Mouse (Mus musculus) layer of hippocampus, adult 9-10 months (tissue): Measurements from ENCODE around the gene Ube2d3.
"Not testable (repeated sequence)": the region's sequence is repeated elsewhere in the genome, so short reads cannot be mapped to it uniquely, and the experiment has no call there.

Experiments
- DNase-seq: peaks from one replicate; pipeline ENCODE4 v3.0.0; 2022; ENCODE audit warnings: low spot score

The Ube2d3 gene

DNA sequence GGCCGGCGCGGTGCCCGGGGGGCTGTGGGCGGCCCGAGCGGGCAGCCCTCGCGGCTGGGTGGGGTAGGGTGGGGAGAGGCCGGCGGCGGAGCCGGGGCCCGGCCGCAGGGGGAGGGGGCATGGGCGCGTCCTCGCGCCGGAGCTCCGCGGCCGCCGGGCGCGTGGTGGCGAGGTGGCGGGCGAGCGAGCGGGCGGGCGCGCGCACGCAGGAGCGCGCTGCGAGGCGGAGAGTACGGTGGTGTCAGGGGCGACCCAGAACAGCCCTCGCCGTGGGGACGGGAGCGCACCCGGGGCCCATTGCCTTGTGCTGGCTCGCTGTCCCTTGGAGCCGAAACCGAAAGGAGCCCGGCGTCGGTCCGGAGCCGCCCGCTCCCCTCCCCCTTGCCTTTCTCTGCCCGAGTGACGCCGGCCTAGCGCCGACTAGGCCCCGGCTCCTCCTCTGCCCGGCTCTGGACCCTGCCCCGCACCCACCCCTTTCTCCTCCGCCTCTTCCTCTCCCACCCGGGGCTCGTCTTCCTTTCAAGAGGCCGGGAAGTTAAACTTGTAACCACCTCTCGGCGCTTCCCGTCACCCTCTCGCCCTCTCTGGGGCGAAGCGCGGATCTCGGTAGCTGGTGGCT lies 1.1 kb downstream of the Ube2d3 start:
- no peak for DNase-seq

DNA sequence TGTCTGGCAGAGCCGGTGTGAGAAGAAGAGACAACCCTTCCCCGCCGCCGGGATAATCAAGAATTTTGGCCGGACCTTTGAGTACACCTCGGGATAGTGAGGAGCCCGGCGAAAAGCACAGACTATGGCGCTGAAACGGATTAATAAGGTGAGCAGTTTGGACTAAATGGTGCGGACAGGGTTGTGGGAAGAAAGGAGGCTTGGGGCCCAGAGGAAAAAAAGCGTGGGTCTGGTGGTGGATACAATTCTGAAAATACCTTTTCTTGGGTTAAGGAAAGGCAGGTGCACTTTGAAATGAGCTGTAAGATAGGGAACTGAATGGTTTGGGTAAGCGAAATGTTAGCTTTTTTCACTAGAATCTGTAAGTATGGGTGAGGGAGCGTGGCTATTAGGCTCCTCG lies 1.7 kb downstream of the Ube2d3 start:
- DNase-seq, result no peak

DNA sequence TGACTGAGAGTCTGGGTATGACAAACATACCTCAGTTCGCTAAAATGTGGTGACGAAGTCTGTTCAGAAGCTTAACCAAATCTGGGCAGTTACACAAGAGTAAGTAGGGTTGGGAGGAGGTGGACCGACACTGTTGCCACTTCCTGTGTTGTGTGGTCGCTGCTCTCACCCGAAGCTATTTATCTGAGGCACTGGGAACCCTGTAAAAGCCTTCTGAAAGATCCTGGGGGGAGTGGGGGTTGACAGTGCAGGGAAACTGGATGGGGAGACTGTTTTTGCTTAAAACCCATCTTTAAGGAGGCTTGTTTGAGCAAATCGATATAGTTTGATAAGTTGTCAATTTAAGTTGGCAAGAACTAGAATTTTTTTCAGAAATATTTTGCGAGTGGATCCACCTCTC lies 2.3 kb downstream of the Ube2d3 start:
- no peak for DNase-seq

DNA sequence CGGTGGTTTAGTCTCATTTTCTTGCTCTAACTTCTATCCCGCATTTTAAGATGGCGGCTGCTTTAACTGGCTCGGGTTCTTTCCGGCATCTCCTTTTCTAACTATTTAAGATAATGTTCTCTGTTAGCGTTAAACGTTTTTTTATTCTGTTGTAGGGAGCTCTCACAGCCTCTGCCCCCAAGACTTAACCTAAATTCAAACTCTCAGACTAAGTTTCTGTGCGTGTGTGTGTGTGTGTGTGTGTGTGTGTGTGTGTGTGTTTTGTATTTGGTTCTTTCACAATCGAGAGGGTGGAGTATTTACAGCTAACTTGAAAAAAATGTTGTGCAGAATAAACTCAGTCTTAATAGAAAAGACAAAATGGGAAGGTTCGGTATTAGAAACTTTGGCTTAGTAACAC lies 2.7 kb downstream of the Ube2d3 start:
- DNase-seq, result no peak

DNA sequence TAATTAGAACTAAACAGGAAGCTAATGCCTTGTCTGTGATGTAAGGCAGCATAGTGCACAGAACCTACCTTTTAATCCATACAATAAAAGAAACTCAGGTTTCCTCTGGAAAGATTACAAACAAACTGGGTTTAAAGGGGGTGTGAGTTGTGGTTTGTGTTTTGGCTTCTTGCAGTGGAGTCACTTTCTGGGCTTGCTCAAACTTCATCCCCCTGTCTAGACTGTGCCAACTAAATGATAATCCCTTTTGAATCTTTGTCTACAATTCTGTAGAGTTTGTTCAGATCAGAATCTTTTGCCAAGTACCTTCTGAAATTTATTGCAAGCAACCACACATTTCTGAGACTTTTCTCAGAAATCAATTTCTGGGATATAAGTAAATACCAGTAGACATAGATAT lies 7.0 kb downstream of the Ube2d3 start:
- DNase-seq, result no peak

DNA sequence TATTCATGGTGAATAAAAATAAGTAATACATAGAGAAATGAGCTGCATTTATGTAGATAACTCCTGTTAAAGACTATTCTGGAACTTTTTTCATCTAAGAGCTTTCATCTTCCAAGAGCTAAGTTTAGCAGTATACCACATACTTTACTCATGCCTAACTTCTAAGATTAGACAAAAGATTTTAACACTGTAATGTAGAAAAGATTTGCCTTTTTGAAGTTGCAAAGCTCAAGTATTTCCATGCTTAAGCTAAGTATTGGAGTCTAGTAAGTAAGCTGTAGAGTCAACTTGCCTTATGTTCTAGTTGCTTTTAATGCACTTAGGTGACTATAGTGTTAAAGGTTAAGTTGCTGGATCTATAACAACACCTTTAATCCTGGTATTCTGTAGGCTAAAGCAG lies 21.0 kb downstream of the Ube2d3 start:
- no peak for DNase-seq

DNA sequence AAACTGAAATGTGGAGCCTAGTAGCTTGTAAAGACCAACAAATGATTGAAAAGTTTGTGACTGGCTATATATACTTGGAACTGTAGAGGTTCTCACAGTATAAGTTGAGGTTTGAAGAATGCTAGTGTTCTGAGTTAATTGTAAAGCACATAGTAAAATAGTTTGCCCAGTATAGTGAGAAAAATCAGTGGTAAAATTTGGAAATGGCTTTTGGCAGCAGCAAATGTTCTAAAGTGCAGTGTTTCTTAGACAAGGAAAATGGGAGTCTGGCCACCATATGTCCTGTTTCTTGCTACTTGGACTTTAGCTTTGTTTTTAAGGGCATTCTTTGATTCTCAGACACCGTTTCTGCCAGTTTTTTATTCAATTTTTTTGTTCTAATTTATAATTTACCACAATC lies 30.5 kb downstream of the Ube2d3 start:
- DNase-seq, result no peak

DNA sequence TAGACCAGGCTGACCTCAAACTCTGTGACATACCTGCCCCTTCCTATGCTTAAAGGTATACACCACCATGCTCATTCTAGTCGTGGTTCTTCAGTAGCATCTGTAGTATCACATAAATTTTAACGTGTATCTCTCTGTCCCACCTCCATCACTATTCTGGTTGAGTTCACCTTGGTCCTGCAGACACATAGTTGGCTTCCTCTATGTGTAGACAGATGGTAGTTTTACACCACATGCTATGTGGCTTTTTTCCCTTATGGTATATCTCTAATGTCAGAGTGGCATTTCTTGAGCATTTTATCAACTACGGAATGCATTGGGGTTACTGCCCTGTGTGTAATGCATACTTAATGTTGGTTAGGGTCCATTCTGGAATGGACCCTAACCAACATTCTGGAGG lies 31.2 kb downstream of the Ube2d3 start:
- no peak for DNase-seq

DNA sequence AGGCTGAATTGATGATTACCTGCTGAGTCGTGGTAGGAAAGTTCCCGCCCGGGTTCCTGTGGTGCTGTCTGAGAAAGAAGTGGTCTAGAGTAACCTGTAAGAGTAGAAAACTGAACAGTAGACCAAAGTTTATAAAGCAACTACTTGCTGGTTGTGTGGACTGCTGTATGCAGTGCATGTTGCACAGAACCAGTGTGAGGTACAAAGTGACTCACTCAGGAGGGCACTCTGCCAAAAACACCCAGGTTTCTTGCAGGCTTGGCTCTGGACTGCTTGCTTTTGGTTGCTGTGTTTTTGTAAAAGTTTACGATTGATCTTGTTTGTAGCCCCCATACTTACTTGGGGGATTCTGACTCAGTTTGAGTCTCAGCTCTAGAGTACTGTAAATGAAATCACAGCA lies 32.0 kb downstream of the Ube2d3 start:
- DNase-seq, result peak; percentile 35

DNA sequence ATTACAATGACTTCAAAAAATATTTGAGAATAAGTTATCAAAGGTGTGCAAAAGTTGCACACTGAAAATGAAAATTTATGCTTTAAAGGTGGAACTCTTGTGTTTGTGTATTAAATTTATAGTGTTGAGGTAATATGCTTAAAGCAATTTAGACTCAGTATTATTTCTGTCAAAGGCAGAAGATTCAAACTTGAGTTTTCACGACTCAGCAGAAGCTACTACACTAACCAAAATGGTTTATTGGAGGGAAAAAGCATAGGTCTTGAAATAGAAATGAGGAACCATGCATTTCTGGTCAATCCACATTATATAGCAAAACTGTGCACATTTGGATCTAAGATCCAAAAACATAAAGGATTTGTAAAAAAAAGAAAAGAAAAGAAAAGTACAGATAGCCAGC lies 32.9 kb downstream of the Ube2d3 start:
- DNase-seq, result no peak

DNA sequence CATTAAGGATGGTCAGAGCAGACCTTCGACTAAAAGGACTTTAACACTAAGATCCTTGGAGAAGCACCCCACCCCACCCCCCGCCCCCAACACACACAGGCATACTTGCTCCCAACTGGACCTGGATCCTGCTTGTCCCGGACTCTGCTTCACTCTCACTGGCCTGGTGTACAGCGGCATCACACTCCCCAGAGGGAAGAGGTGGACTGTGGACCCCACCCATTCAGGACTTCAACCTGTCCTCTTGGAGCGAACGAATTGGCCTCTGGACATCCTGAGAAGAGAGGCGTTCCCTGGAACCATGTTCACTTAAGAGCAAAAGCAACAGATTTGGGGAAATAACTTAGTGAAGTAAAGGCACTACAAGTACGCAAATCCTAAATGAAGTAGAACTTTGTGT lies 37.1 kb downstream of the Ube2d3 start:
- DNase-seq, result no peak

DNA sequence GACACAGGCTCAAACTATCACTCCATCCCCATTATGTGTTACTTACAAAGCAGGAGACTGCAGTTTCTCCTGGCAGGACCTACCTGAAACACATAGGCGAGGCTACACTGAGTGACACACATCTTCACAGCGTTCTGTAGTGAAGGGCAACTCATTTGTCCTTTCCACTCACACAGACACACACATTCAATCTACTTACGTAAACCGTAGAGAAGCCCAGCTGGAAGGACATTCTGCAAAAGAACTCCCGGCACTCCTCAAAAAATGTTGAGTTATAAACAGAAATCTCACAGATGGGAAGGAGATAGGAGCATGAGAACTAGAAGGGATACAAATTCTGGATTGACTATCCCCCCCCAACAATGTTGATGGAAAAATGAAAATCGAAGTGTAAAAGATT lies 38.3 kb downstream of the Ube2d3 start:
- peak; percentile 20 for DNase-seq

DNA sequence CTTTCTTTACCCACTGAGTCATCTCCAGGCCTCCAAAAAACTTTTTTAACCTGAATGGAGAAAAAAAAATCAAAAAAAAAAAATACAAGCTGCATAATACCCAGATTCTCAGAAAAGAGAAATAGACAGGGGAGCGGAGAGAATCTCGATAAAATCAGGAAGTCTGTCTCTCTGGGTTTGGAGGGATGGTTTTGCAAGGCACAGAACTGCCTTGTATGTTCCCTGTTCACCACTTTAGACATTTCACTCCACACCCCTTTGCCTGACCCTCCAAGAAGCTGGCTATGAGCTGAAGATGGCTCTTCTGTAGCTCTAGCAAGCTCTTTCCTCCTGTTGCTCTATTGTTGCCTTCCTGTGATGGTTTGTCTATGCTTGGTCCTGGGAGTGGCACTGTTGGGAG lies 39.0 kb downstream of the Ube2d3 start:
- DNase-seq, result no peak

DNA sequence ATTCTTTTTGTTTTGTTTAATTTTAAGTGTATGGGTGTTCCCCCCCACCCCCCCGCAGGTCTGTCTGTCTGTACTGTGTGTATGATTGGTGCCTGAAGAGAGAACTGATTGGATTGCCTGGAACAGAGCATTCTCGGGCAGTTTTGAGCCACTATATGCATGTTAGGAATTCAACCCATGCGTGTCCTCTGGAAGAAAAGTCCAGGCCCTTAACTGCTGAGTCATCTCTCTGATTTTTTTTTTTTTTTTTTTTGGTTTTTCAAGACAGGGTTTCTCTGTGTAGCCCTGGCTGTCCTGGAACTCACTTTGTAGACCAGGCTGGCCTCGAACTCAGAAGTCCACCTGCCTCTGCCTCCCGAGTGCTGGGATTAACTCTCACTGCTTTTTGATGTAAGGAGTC lies 41.1 kb downstream of the Ube2d3 start:
- not testable (repeated sequence) for DNase-seq

DNA sequence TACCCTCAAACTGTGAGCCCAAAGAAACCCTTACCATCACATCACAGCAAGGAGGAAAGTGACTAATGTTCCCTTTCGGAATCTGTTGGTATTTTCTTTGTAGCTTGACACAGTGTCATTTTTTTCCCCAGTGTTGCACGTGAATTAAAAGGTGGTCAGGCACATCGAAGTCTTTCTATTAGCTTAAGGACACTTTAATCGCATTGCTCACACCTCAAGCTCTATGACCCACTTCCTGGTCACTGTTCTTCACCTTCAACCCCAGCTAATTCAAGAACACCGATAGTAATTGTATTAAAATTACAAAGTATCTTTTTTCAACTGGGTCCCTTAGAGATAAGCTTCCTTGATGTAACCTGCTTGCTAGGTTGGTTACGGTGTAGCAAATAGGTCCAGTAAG lies 42.8 kb downstream of the Ube2d3 start:
- DNase-seq, result no peak

DNA sequence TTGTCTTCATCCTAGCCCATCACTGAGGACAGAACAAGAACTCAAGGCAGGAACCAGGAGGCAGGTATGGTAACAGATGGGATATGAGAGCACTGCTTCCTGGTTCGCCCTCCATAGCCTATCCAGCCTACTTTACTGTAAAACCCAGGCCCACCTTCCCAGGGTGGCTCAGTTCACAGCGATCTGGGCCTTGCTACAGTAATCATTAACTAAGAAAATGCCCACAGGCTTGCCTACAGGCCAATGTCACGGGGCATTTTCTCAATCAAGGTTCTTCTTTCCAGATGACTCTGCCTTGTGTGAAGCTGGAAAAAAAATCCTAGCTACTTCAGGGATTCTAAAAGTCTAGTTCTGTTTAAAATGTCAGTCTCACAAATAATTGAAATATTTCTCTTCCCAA lies 43.7 kb downstream of the Ube2d3 start:
- no peak for DNase-seq

DNA sequence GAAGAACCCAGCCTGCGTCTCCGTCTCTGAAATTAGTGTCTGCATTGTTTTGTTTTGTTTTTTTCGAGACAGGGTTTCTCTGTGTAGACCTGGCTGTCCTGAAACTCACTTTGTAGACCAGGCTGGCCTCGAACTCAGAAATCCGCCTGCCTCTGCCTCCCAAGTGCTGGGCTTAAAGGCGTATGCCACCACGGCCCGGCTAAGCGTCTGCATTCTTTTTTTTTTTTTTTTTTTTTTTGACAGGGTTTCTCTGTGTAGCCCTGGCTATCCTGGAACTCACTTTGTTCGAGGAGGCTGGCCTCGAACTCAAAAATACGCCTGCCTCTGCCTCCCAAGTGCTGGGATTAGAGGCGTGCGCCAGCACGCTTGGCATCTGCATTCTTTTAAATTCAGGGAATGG lies 46.7 kb downstream of the Ube2d3 start:
- not testable (repeated sequence) for DNase-seq

DNA sequence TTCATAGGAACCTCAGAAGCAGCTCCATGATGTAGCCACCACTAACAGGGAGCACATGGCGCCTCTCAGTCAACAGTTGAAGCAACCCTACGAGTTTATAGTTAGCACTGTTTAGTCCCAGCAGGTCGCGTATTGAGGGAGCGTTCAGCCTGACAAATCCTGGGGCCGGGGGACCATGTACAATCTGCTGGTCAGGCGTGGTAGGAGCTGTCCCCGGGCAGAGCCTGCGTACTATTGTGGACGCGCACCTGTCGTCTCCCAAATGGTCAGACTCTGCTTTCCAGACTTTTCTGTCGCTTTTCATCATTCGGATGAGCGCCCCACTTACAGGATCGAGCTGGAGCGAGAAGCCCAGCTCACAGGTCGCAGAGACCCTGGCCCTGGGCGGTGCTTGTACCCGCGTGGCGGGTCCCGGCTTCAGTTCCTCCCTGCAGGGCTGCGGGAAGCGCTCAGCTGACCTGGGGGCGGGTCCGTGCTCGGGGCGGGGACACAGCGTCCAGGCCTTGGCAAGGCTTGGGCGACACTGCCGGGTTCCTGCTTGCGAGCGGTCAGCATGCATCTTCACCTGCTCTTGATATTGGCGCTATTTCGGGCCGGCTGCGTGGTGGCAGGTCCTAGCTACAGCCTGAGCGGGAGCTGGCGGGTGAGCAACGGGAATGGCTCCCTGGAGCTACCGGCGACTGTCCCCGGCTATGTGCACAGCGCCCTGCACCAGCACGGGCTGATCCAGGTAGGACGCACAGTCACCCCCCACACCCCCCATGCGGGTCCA lies 47.4 kb downstream of the Ube2d3 start, which contains the start of gene Manba:
Gene Manba, plus strand, starts transcription at position 484 of the 772 bp plus-strand sequence.
- DNase-seq, result no peak

DNA sequence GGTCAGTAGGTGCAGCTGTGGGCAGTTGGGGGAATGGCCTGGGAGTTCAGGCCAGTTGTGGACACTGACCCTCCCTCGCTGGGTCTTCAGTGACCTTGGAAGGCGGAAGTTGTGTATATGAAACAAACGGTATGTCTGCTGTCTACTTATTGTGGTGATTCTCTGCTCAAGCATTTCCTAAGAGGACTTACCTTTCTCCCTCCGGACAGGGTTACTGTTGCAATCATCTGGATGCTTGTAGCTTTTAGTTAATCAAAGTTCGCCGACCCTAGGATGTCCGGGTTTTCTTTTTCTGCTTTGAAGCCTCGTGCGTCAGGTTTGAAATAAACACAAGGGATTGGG lies 47.9 kb downstream of the Ube2d3 start:
- no peak for DNase-seq

DNA sequence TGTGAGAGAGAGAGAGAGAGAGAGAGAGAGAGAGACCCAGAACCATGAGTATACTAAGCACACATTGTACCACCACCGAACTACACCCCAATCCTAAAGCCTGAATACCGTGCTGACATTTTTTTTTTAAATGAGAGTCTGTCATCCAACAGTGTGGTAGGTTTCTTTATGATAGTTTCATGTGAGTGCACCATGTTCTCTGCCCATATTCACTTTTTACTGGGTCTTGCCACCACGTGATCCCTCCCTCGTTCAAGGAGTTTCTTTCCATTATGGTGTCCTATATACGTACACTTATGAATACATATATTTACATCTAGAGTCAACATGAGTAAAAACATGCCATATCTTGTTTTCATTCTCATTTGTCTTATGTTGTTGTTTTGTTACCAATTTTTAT lies 48.4 kb downstream of the Ube2d3 start:
- no peak for DNase-seq

DNA sequence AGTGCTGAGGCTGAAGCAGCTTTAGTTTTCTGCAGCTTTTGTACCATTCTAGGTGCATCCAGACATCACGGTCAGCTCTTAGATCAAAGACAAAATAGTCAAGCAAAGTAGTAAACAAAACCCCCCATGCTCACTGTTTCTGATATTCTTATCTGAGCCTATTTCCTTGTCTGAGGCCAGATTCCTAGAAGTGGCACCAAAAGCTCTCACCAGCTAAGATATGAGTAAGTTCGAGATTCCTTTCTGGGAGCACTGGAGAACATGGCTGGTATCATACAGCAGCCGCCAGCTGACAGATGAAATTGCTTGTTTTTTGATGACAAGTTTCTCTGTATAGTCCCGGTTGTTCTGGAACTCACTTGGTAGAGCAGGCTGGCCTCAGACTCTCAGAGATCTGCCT lies 49.9 kb downstream of the Ube2d3 start:
- DNase-seq, result no peak

DNA sequence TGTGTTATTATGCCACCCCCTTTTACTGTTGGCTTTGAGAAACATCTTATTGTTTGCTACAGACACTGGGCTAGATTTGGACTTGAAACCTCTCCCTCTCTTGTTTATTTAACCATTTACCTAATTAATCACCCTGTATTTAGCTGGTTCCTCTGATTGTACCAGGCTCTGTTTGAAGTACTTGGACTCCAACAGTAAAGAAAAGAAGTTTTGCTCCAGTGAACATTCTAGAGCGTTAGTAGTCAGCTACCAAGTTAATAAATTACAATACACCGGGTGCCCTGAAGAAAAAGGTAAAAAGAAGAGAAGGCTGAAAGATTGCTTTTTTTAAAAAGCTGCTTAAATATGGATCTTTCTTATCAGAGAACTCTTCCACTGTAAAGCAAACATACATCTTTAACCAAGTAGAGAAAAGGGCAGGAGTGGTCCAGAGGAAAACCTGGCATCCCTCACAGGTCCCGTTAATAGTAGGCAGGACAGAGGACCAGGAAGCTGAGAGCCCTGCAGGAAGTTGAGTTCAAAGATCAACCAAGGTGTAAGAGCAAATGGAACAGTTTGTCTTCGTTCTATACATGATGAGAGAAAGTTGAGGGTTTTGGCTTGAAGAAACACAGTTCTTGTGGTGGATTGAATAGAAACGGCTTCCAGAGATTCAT lies 52.0 kb downstream of the Ube2d3 start:
- DNase-seq, result no peak

DNA sequence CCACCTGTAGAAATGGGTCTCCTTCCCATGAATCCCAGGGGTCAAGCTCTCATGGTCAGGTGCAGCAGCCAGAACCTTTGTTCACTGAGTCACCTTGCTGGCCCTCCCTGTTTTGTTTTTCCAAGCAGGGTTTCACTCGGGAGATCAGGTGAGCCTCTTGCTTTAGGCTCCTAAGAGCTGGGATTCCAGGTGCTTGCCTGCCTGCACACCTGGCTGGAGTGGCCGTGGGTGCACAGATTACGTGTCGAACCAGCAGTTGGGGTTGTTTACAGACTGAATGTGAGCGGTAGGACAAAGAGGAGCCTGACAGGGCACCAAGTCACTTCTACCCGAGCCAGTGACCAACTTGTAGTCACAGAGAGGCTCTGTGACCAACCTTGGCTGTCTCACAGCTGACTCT lies 53.2 kb downstream of the Ube2d3 start:
- DNase-seq, result no peak

DNA sequence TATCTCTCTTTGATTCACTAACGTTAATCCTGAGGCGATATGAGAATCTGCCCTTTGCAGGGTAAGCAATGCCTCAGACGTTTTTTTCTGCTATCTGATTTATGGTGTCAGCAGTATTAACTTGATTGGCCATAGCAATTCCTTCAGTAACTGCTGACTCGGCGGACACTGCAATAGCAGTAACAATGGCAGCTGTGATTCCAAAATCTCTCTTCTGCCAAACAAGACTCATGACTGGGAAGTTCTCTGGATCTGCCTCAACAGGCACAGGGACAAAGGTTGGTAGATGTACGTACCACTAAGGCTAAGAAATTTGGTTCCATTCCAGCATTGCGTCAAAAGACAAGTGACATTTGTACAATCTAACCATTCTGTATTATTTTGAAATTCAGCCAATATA lies 55.4 kb downstream of the Ube2d3 start:
- DNase-seq, result not testable (repeated sequence)
